Mouse (Mus musculus) G1E (cell line): Measurements from ENCODE around the gene Fibcd1. TPM values are rescaled to one million over a fixed set of nuclear protein-coding genes. Genes with fewer than 3 reads are reported as not detected.
A peak's percentile ranks its signal among the peaks of the same experiment; 100 is the strongest.

Experiments
- ATAC-seq: 2 replicates; pipeline ENCODE4 v1.8.0; 2016; ENCODE audit warnings: mild to moderate bottlenecking; ENCODE audit not compliant: insufficient number of reproducible peaks, poor library complexity, low FRiP score, severe bottlenecking; ENCODE audit errors: extremely low read depth
- DNase-seq: peaks from one replicate; pipeline ENCODE4 v3.0.0; 2012; ENCODE audit warnings: low spot score
- H3K27me3 ChIP-seq: 2 replicates; pipeline ENCODE4 v1.6.1; 2012; ENCODE audit warnings: mild to moderate bottlenecking, low read length, inconsistent platforms; ENCODE audit not compliant: insufficient read depth
- H3K36me3 ChIP-seq: replicated peaks from 2 replicates; pipeline ENCODE3; 2012; ENCODE audit warnings: mild to moderate bottlenecking, inconsistent platforms
- H3K4me1 ChIP-seq: 2 replicates; pipeline ENCODE4 v1.6.1; 2012; ENCODE audit warnings: low read depth, low read length, inconsistent platforms, mixed read lengths; ENCODE audit not compliant: insufficient read depth
- H3K4me3 ChIP-seq: 2 replicates; pipeline ENCODE4 v1.5.1; 2012; ENCODE audit warnings: low read depth, mild to moderate bottlenecking, inconsistent platforms, low read length, moderate library complexity, mixed read lengths
- H3K9me3 ChIP-seq: replicated peaks from 2 replicates; pipeline ENCODE4 v1.6.1; 2012; ENCODE audit warnings: inconsistent platforms
- CTCF ChIP-seq: IDR thresholded peaks from 2 replicates; pipeline ENCODE4 v1.5.1; 2012; ENCODE audit warnings: low read depth, low read length, inconsistent platforms, mixed read lengths
- GATA1 ChIP-seq: IDR thresholded peaks from 2 replicates; pipeline ENCODE4 v1.6.1; 2012; ENCODE audit warnings: borderline replicate concordance, low read length, inconsistent platforms, mixed read lengths
- GATA2 ChIP-seq: IDR thresholded peaks from 2 replicates; pipeline ENCODE4 v1.6.1; 2012; ENCODE audit warnings: low read depth, low read length, inconsistent platforms, borderline replicate concordance
- POLR2AphosphoS5 ChIP-seq: IDR thresholded peaks from 2 replicates; pipeline ENCODE4 v1.6.1; 2012; ENCODE audit warnings: low read depth, low read length, inconsistent platforms; ENCODE audit not compliant: insufficient replicate concordance
- TAL1 ChIP-seq: conservative IDR thresholded peaks from 2 replicates; pipeline ENCODE4 v1.6.1; 2012; ENCODE audit warnings: low read depth, low read length, inconsistent platforms, mixed read lengths
- polyA plus RNA-seq: library from polyadenylated mRNA; stranded (reverse); fragments of >175 nt; gene quantifications from 2 replicates; pipeline ENCODE4 v1.2.3, GENCODE M21; 2012
- total RNA-seq, 2 experiments: library from RNA; stranded (forward) in 1 of 2; stranded (reverse) in 1 of 2; fragments of 200-1000 nt in 1 of 2; fragments of >200 nt in 1 of 2; fragmentation: Nextera tagmentation in 1 of 2; gene quantifications; 2 replicates each; pipeline ENCODE4 v1.2.3; 2014 to 2017

The Fibcd1 gene
- total and polyA plus RNA-seq, 3 experiments, result 0.11 TPM; not detected in 2

DNA sequence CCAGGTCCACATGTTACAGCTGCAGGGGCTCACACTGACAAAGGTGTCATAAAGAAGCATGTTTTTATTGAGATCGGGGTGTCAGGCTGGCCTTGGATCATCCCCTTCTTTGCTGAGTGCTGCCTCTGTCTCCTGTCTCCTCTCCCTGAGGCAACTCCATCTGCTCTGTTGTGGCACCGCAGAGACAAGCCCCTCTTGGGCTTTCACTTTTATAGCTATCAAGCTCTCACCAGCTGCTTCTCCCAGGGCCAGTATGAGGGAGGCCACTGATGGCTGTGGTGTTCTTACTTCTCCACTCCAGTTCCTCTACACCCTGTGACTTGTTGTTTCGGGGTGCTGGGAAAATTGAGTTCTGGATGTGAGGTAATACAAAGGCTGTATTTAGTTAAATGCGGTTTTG lies 76.7 kb downstream of the Fibcd1 start:
- H3K27me3 ChIP-seq, result no peaks in the 10 kb centered on the region
- ATAC-seq (no peak), DNase-seq (no peak)
- H3K4me1 ChIP-seq, result peaks cover 28% of the 10 kb centered on the region
- no peaks in the 10 kb centered on the region for H3K9me3 ChIP-seq
- TF ChIP-seq GATA2, result no peak
- TF ChIP-seq GATA1, result no peak
- no peak for TF ChIP-seq POLR2AphosphoS5
- no peak for TF ChIP-seq TAL1
- TF ChIP-seq CTCF, result no peak
- peaks cover 47% of the 10 kb centered on the region for H3K36me3 ChIP-seq
- H3K4me3 ChIP-seq, result no peak overlapping the region

DNA sequence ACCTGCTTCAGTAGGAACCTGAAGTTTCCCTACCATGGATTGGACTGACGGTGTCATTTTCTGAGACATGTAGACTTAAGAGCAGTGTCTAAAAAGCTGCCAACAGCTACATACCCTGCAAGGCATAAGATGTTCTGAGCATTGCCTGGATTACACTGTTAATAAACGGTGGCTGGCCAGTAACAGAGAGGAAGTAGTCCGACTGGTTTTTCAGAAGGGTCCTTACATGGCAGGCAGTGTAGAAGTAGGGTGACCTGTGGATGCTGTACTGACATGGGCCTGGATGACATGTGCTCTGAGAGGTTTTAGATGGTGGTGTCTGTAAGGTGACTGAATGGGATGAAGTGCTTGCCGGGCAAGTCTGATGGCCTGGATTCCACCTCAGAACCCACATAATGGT lies 78.0 kb downstream of the Fibcd1 start:
- peaks cover 44% of the 10 kb centered on the region for H3K36me3 ChIP-seq
- H3K27me3 ChIP-seq, result no peaks in the 10 kb centered on the region
- ATAC-seq (no peak), DNase-seq (no peak)
- TF ChIP-seq TAL1, result no peak
- TF ChIP-seq POLR2AphosphoS5, result no peak
- no peak for TF ChIP-seq GATA2
- no peak for TF ChIP-seq GATA1
- TF ChIP-seq CTCF, result no peak
- H3K9me3 ChIP-seq, result no peaks in the 10 kb centered on the region
- H3K4me3 ChIP-seq, result no peak overlapping the region
- H3K4me1 ChIP-seq, result peaks cover 37% of the 10 kb centered on the region

DNA sequence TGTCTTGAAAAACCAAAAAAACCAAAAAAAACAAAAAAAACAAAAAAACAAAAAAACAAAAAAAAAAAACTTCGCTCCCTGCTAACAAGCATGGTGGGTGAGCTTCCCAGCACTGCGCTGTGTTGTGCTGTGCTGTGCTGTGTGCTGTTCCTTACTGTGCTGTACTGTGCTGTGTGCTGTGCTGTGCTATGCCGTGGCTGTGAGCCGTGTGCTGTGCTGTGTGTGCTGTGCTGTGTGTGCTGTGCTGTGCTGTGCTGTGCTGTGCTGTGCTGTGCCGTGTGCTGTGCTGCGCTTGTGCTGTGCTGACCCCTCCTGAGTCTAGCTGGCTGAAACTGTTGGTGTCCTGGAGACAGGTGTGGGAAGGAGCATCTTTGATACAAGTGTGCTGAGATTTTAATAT lies 78.7 kb downstream of the Fibcd1 start:
- Histone ChIP-seq H3K36me3 (peaks cover 45% of the 10 kb centered on the region), H3K27me3 (no peaks in the 10 kb centered on the region), H3K4me1 (peaks cover 42% of the 10 kb centered on the region), H3K4me3 (peak overlapping the region; percentile 32; the same call in 1 of the 2 replicates), H3K9me3 (no peaks in the 10 kb centered on the region)
- DNase-seq, result no peak
- no peak for ATAC-seq
- TF ChIP-seq GATA2 (no peak), CTCF (no peak), TAL1 (no peak), POLR2AphosphoS5 (no peak), GATA1 (no peak)

Other genes with a start within 250 kb of the Fibcd1 start
- not detected in 2 replicates for gene Prdm12, start 206.0 kb downstream of the Fibcd1 start, total RNA-seq (2014; fragmentation: Nextera tagmentation)
- gene Prdm12, start 206.0 kb downstream of the Fibcd1 start, total RNA-seq (2017), result 0.11 TPM in 1 of 2 replicates, not detected in the other
- not detected in 2 replicates for gene Prdm12, start 206.0 kb downstream of the Fibcd1 start, polyA plus RNA-seq
- 62.5 and 65.4 TPM in 2 replicates for gene Exosc2, start 175.3 kb downstream of the Fibcd1 start, total RNA-seq (2014; fragmentation: Nextera tagmentation)
- gene Exosc2, start 175.3 kb downstream of the Fibcd1 start, total RNA-seq (2017), result 68.8 and 70.3 TPM in 2 replicates
- 18.7 and 26.2 TPM in 2 replicates for gene Exosc2, start 175.3 kb downstream of the Fibcd1 start, polyA plus RNA-seq
- gene Abl1, start 157.6 kb downstream of the Fibcd1 start, total RNA-seq (2014; fragmentation: Nextera tagmentation), result 49.4 and 66.4 TPM in 2 replicates
- 22.3 and 26.7 TPM in 2 replicates for gene Abl1, start 157.6 kb downstream of the Fibcd1 start, total RNA-seq (2017)
- 58.4 and 62.3 TPM in 2 replicates for gene Abl1, start 157.6 kb downstream of the Fibcd1 start, polyA plus RNA-seq
- not detected in 2 replicates for gene Qrfp, start 35.4 kb downstream of the Fibcd1 start, total RNA-seq (2014; fragmentation: Nextera tagmentation)
- 0.11 TPM in 1 of 2 replicates, not detected in the other for gene Qrfp, start 35.4 kb downstream of the Fibcd1 start, total RNA-seq (2017)
- not detected in 2 replicates for gene Qrfp, start 35.4 kb downstream of the Fibcd1 start, polyA plus RNA-seq
- gene Lamc3, start 41.3 kb upstream of the Fibcd1 start, total RNA-seq (2014; fragmentation: Nextera tagmentation), result not detected in 2 replicates
- not detected in 2 replicates for gene Lamc3, start 41.3 kb upstream of the Fibcd1 start, total RNA-seq (2017)
- gene Lamc3, start 41.3 kb upstream of the Fibcd1 start, polyA plus RNA-seq, result not detected in 2 replicates
- gene Aif1l, start 104.1 kb upstream of the Fibcd1 start, total RNA-seq (2014; fragmentation: Nextera tagmentation), result not detected in 2 replicates
- 0.22 and 0.23 TPM in 2 replicates for gene Aif1l, start 104.1 kb upstream of the Fibcd1 start, total RNA-seq (2017)
- gene Aif1l, start 104.1 kb upstream of the Fibcd1 start, polyA plus RNA-seq, result not detected in 2 replicates
- gene Nup214, start 128.4 kb upstream of the Fibcd1 start, total RNA-seq (2014; fragmentation: Nextera tagmentation), result 90.8 and 103 TPM in 2 replicates
- 49.4 and 55.5 TPM in 2 replicates for gene Nup214, start 128.4 kb upstream of the Fibcd1 start, total RNA-seq (2017)
- 20.2 and 33.1 TPM in 2 replicates for gene Nup214, start 128.4 kb upstream of the Fibcd1 start, polyA plus RNA-seq
- 21.7 and 24.7 TPM in 2 replicates for gene Fam78a, start 238.9 kb upstream of the Fibcd1 start, total RNA-seq (2014; fragmentation: Nextera tagmentation)
- 25.3 and 27.4 TPM in 2 replicates for gene Fam78a, start 238.9 kb upstream of the Fibcd1 start, total RNA-seq (2017)
- gene Fam78a, start 238.9 kb upstream of the Fibcd1 start, polyA plus RNA-seq, result 49.2 and 54.5 TPM in 2 replicates
- not detected in 2 replicates for gene Plpp7, start 249.5 kb upstream of the Fibcd1 start, total RNA-seq (2014; fragmentation: Nextera tagmentation)
- gene Plpp7, start 249.5 kb upstream of the Fibcd1 start, total RNA-seq (2017), result 0.41 and 0.44 TPM in 2 replicates
- 0.42 and 0.44 TPM in 2 replicates for gene Plpp7, start 249.5 kb upstream of the Fibcd1 start, polyA plus RNA-seq